20 mouse cellular contexts compared by ENCODE assay signal in the genomic region with DNA sequence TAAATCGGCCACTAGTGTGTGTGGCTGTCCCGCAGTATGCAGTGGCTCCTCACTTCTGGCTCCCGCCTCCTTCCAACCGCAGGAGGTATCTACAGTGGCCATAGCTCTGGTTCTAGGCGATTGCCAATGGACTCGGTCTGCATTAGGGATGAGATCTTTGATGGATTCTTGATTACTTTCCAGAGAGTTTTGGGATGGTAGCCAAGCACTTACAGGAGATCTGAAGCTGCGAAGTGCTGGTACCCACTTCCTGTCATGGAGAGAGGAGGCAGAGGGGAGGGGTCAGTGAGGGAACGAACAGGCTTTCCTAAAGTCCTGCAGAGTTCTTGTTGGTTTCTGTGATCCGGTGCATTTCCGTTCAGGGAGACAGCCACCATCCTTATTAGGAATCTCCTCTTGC. TPM values are rescaled to one million over a fixed set of nuclear protein-coding genes. Genes with fewer than 3 reads are reported as not detected.
DNase-seq lines count a peak whose midpoint lies in the region; ATAC-seq and TF ChIP-seq lines count a peak whose summit lies in the region.
"Had no signal": no experiment of that assay in that cellular context is flagged by ENCODE, and none has a peak within 500 bp of the region (broad histone marks: within the 10 kb centered on the region; RNA-seq: fewer than 3 reads in every experiment).

No protein-coding gene starts in this region.

- no peak for ATAC-seq in embryonic facial prominence, embryonic 14.5 days (ENCODE audit: low read depth)
- ATAC-seq in hindbrain, embryonic 16.5 days, result peak; percentile 75
- no peak for ATAC-seq in hindbrain, embryonic 13.5 days (ENCODE audit: low FRiP score)
- ATAC-seq in lung, embryonic 16.5 days (ENCODE audit: low read depth), result peak; percentile 31; the same call in 1 of the 2 replicates

- H3K27ac ChIP-seq in embryonic facial prominence, embryonic 14.5 days (replicated peaks; ENCODE audit: low read depth, low read length), result no peak overlapping the region
- H3K27ac ChIP-seq in embryonic facial prominence, embryonic 10.5 days (replicated peaks), result no peak overlapping the region
- H3K27ac ChIP-seq in hindbrain, embryonic 16.5 days (ENCODE audit: low read depth, low read length), result no peak overlapping the region
- H3K27ac ChIP-seq in hindbrain, embryonic 13.5 days, result no peak overlapping the region
- H3K27ac ChIP-seq in lung, embryonic 16.5 days (ENCODE audit: low read length), result no peak overlapping the region
- H3K27ac ChIP-seq: heart, embryonic 15.5 days; neural tube, embryonic 12.5 days had no signal

- WGBS in embryonic facial prominence, embryonic 14.5 days, result 71% methylated on average over 10 of the region's 10 CpGs
- 82% methylated on average over 10 of the region's 10 CpGs for WGBS in embryonic facial prominence, embryonic 10.5 days
- 50% methylated on average over 10 of the region's 10 CpGs for WGBS in hindbrain, embryonic 16.5 days
- WGBS in hindbrain, embryonic 13.5 days, result 69% methylated on average over 10 of the region's 10 CpGs
- 44% methylated on average over 10 of the region's 10 CpGs for WGBS in lung, embryonic 16.5 days

- H3K9me3 ChIP-seq in embryonic facial prominence, embryonic 14.5 days (ENCODE audit: control insufficient read depth, low read length), result no peaks in the 10 kb centered on the region
- no peaks in the 10 kb centered on the region for H3K9me3 ChIP-seq in embryonic facial prominence, embryonic 10.5 days
- H3K9me3 ChIP-seq in hindbrain, embryonic 16.5 days (ENCODE audit: control insufficient read depth, low read length), result no peaks in the 10 kb centered on the region
- no peaks in the 10 kb centered on the region for H3K9me3 ChIP-seq in hindbrain, embryonic 13.5 days
- H3K9me3 ChIP-seq in lung, embryonic 16.5 days (ENCODE audit: control insufficient read depth, low read length), result no peaks in the 10 kb centered on the region
- H3K9me3 ChIP-seq: G1E; heart, embryonic 15.5 days; neural tube, embryonic 12.5 days had no signal

- H3K36me3 ChIP-seq in embryonic facial prominence, embryonic 14.5 days (ENCODE audit: control insufficient read depth, insufficient read depth, low read length), result no peaks in the 10 kb centered on the region
- H3K36me3 ChIP-seq in embryonic facial prominence, embryonic 10.5 days (replicated peaks), result no peaks in the 10 kb centered on the region
- H3K36me3 ChIP-seq in hindbrain, embryonic 16.5 days (ENCODE audit: control insufficient read depth, insufficient read depth, low read length), result no peaks in the 10 kb centered on the region
- no peaks in the 10 kb centered on the region for H3K36me3 ChIP-seq in hindbrain, embryonic 13.5 days
- no peaks in the 10 kb centered on the region for H3K36me3 ChIP-seq in lung, embryonic 16.5 days (ENCODE audit: control insufficient read depth, insufficient read depth, low read length)
- H3K36me3 ChIP-seq: G1E; heart, embryonic 15.5 days; neural tube, embryonic 12.5 days had no signal

- TF ChIP-seq CTCF in brain, embryonic 14.5 days (IDR thresholded peaks at IDR 0.05; ENCODE audit: borderline replicate concordance, extremely low read depth, insufficient read depth, insufficient read length), result no peak

- H3K4me2 ChIP-seq in embryonic facial prominence, embryonic 14.5 days (ENCODE audit: low read depth, low read length), result no peak overlapping the region
- no peak overlapping the region; the same call in 1 of the 2 replicates for H3K4me2 ChIP-seq in hindbrain, embryonic 16.5 days (ENCODE audit: low read length)
- no peak overlapping the region for H3K4me2 ChIP-seq in hindbrain, embryonic 13.5 days
- H3K4me2 ChIP-seq in lung, embryonic 16.5 days (ENCODE audit: low read depth, low read length), result peak overlapping the region; percentile 32
- H3K4me2 ChIP-seq: heart, embryonic 15.5 days; liver, embryonic 11.5 days; neural tube, embryonic 12.5 days had no signal

- peak; percentile 10 for DNase-seq in embryonic facial prominence, embryonic 14.5 days (ENCODE audit: low spot score)
- no peak for DNase-seq in embryonic facial prominence, embryonic 10.5 days (ENCODE audit: low spot score)
- no peak for DNase-seq in lung, postnatal 14 days
- DNase-seq in brain, embryonic 14.5 days (ENCODE audit: low read depth), result peak; percentile 76
- DNase-seq in spleen, postnatal 10 days (ENCODE audit: low spot score in 2 of 2), result no peak
- DNase-seq: adrenal gland, postnatal 25 days; cerebellum, adult 18-20 months; gastrocnemius, postnatal 25 days; kidney, adult 2 months; kidney, postnatal 14 days; lung, postnatal 4 days; thymus, postnatal 14 days had no signal

- H3K4me1 ChIP-seq in embryonic facial prominence, embryonic 14.5 days (ENCODE audit: control insufficient read depth, insufficient read depth, low read length), result no peaks in the 10 kb centered on the region
- H3K4me1 ChIP-seq in embryonic facial prominence, embryonic 10.5 days, result no peaks in the 10 kb centered on the region
- peaks cover 3% of the 10 kb centered on the region; the same call in 1 of the 2 replicates for H3K4me1 ChIP-seq in hindbrain, embryonic 16.5 days (ENCODE audit: control insufficient read depth, insufficient read depth, low read depth, low read length)
- no peaks in the 10 kb centered on the region for H3K4me1 ChIP-seq in hindbrain, embryonic 13.5 days (replicated peaks)
- peaks cover 10% of the 10 kb centered on the region; the same call in 1 of the 2 replicates for H3K4me1 ChIP-seq in lung, embryonic 16.5 days (replicated peaks; ENCODE audit: control insufficient read depth, insufficient read depth, low read length)
- H3K4me1 ChIP-seq: heart, embryonic 15.5 days; neural tube, embryonic 12.5 days had no signal

- no peaks in the 10 kb centered on the region for H3K27me3 ChIP-seq in embryonic facial prominence, embryonic 14.5 days (replicated peaks; ENCODE audit: control insufficient read depth, insufficient read depth, low read length)
- H3K27me3 ChIP-seq in embryonic facial prominence, embryonic 10.5 days (replicated peaks; ENCODE audit: low read depth, poor library complexity, severe bottlenecking), result no peaks in the 10 kb centered on the region
- no peaks in the 10 kb centered on the region for H3K27me3 ChIP-seq in hindbrain, embryonic 16.5 days (replicated peaks; ENCODE audit: control insufficient read depth, insufficient read depth, low read length)
- no peaks in the 10 kb centered on the region for H3K27me3 ChIP-seq in hindbrain, embryonic 13.5 days
- H3K27me3 ChIP-seq in lung, embryonic 16.5 days (ENCODE audit: control insufficient read depth, insufficient read depth, low read depth, low read length), result no peaks in the 10 kb centered on the region
- H3K27me3 ChIP-seq: heart, embryonic 15.5 days; neural tube, embryonic 12.5 days had no signal

- no peak overlapping the region for H3K9ac ChIP-seq in embryonic facial prominence, embryonic 14.5 days (ENCODE audit: low read depth, low read length)
- no peak overlapping the region for H3K9ac ChIP-seq in hindbrain, embryonic 16.5 days (ENCODE audit: low read depth, low read length)
- no peak overlapping the region for H3K9ac ChIP-seq in hindbrain, embryonic 13.5 days
- H3K9ac ChIP-seq in lung, embryonic 16.5 days (ENCODE audit: low read length), result no peak overlapping the region
- H3K9ac ChIP-seq: heart, embryonic 15.5 days; neural tube, embryonic 12.5 days had no signal

- no peak for TF ChIP-seq POLR2A in brain, embryonic 14.5 days (IDR thresholded peaks at IDR 0.05; ENCODE audit: borderline replicate concordance, extremely low read depth, insufficient read depth, insufficient read length, poor library complexity, severe bottlenecking)

- H3K4me3 ChIP-seq in embryonic facial prominence, embryonic 14.5 days (ENCODE audit: low read depth, low read length), result no peak overlapping the region
- no peak overlapping the region for H3K4me3 ChIP-seq in embryonic facial prominence, embryonic 10.5 days
- H3K4me3 ChIP-seq in hindbrain, embryonic 16.5 days (ENCODE audit: low read length), result no peak overlapping the region
- no peak overlapping the region for H3K4me3 ChIP-seq in hindbrain, embryonic 13.5 days
- no peak overlapping the region for H3K4me3 ChIP-seq in lung, embryonic 16.5 days (ENCODE audit: low read length)
- H3K4me3 ChIP-seq: erythroblast, embryonic 14.5 days; heart, embryonic 15.5 days; neural tube, embryonic 12.5 days had no signal

RNA-seq across cellular contexts. Expression of a gene that starts 36.0 kb away (rescaled TPM):
- polyA plus RNA-seq in embryonic facial prominence, embryonic 14.5 days (2014; fragmentation: Nextera tagmentation; extraction: Ambion mirVana), result 1.1 and 1.2 TPM in 2 replicates
- polyA plus RNA-seq in embryonic facial prominence, embryonic 10.5 days (2016; fragmentation: Nextera tagmentation; extraction: Ambion mirVana), result 1.4 and 2.0 TPM in 2 replicates
- polyA plus RNA-seq in hindbrain, embryonic 16.5 days (2015; fragmentation: Nextera tagmentation; extraction: Ambion mirVana), result 20.1 and 21.1 TPM in 2 replicates
- 18.6 and 19.5 TPM in 2 replicates for polyA plus RNA-seq in hindbrain, embryonic 13.5 days (2015; fragmentation: Nextera tagmentation; extraction: Ambion mirVana)
- 0.62 and 1.1 TPM in 2 replicates for polyA plus RNA-seq in lung, embryonic 16.5 days (2015; fragmentation: Nextera tagmentation; extraction: Ambion mirVana)
- 17.7 and 24.4 TPM in 2 replicates for polyA plus RNA-seq in brain, embryonic 14.5 days (2012; rRNA removed)
- polyA plus RNA-seq: erythroblast, embryonic 14.5 days; G1E had no signal

Comparison
In these comparisons a context has a peak if more than half of its experiments do, and no peak if none do; other contexts are left out.
1. ATAC-seq: peak in hindbrain, embryonic 16.5 days (single experiment) and lung, embryonic 16.5 days (single experiment); none in embryonic facial prominence, embryonic 14.5 days (single experiment) and hindbrain, embryonic 13.5 days (single experiment).
2. DNase-seq: peak in embryonic facial prominence, embryonic 14.5 days (single experiment) and brain, embryonic 14.5 days (single experiment); none in embryonic facial prominence, embryonic 10.5 days (single experiment), lung, postnatal 14 days (single experiment) and spleen, postnatal 10 days (0 of 2).